Mouse (Mus musculus) heart, adult 2 months (tissue): Measurements from ENCODE around the gene Sbk1. TPM values are rescaled to one million over a fixed set of nuclear protein-coding genes. Genes with fewer than 3 reads are reported as not detected.
"Not testable (repeated sequence)": the region's sequence is repeated elsewhere in the genome, so short reads cannot be mapped to it uniquely, and the experiment has no call there.

Source experiments
- DNase-seq, 2 experiments: peaks; one replicate each; pipeline ENCODE4 v3.0.0; 2021
- H3K27ac ChIP-seq: fragments of 200-600 bp; 2 replicates; pipeline ENCODE4 v1.8.1; 2022
- H3K27me3 ChIP-seq: fragments of 200-500 bp; 2 replicates; pipeline ENCODE4 v1.6.1; 2012; ENCODE audit warnings: mild to moderate bottlenecking, low read length, inconsistent platforms, mixed read lengths; ENCODE audit not compliant: control insufficient read depth, insufficient read depth
- H3K36me3 ChIP-seq: fragments of 200-500 bp; 2 replicates; pipeline ENCODE4 v1.6.1; 2012; ENCODE audit warnings: low read length, inconsistent platforms; ENCODE audit not compliant: control insufficient read depth, insufficient read depth
- H3K4me1 ChIP-seq: fragments of 200-500 bp; 2 replicates; pipeline ENCODE4 v1.6.1; 2011; ENCODE audit warnings: low read length; ENCODE audit not compliant: control insufficient read depth, insufficient read depth
- H3K4me3 ChIP-seq: fragments of 200-600 bp; 2 replicates; pipeline ENCODE4 v1.8.1; 2022
- H3K79me2 ChIP-seq: fragments of 200-500 bp; replicated peaks from 2 replicates; pipeline ENCODE4 v1.6.1; 2012; ENCODE audit warnings: mild to moderate bottlenecking, inconsistent platforms, low read length, moderate library complexity, mixed read lengths; ENCODE audit not compliant: control insufficient read depth, insufficient read depth
- H3K9ac ChIP-seq: fragments of 200-500 bp; 2 replicates; pipeline ENCODE4 v1.6.1; 2012; ENCODE audit warnings: low read depth, mild to moderate bottlenecking, control low read depth, inconsistent platforms, low read length, mixed read lengths
- CTCF ChIP-seq: fragments of 200-600 bp; IDR thresholded peaks from 2 replicates; pipeline ENCODE4 v1.8.1; 2022; ENCODE audit warnings: antibody characterized with exemption, mild to moderate bottlenecking, moderate library complexity
- EP300 ChIP-seq: fragments of 200-500 bp; IDR thresholded peaks from 2 replicates; pipeline ENCODE4 v1.6.1; 2011; ENCODE audit warnings: low read depth, low read length, control low read depth; ENCODE audit not compliant: insufficient read depth
- POLR2A ChIP-seq: fragments of 200-500 bp; IDR thresholded peaks from 2 replicates; pipeline ENCODE4 v1.6.1; 2011; ENCODE audit warnings: mild to moderate bottlenecking, low read depth, low read length, control low read depth; ENCODE audit not compliant: insufficient read depth
- WGBS: fragments of 180-500 bp; shearing (Covaris S2); methylation state at CpG from one replicate; pipeline ENCODE4 v1.1.7; 2018; 5-methylcytosine and 5-hydroxymethylcytosine counted together
- intact Hi-C: fragments of 180-260 bp; cut with DNase I; formaldehyde crosslinking; loops from one replicate; pipeline ENCODE4 v1.15.1; 2025
- polyA plus RNA-seq: library from polyadenylated mRNA; depleted of rRNA; stranded (reverse); fragments of >200 nt; gene quantifications from 2 replicates; pipeline ENCODE4 v1.2.3, GENCODE M21; 2012
- total RNA-seq, 2 experiments: library from RNA; stranded (reverse); gene quantifications; 2 replicates each; pipeline ENCODE4 v1.2.3; 2021

The Sbk1 gene
- total and polyA plus RNA-seq, 3 experiments: 44.5 to 87.4 (median 61.9) TPM

DNA sequence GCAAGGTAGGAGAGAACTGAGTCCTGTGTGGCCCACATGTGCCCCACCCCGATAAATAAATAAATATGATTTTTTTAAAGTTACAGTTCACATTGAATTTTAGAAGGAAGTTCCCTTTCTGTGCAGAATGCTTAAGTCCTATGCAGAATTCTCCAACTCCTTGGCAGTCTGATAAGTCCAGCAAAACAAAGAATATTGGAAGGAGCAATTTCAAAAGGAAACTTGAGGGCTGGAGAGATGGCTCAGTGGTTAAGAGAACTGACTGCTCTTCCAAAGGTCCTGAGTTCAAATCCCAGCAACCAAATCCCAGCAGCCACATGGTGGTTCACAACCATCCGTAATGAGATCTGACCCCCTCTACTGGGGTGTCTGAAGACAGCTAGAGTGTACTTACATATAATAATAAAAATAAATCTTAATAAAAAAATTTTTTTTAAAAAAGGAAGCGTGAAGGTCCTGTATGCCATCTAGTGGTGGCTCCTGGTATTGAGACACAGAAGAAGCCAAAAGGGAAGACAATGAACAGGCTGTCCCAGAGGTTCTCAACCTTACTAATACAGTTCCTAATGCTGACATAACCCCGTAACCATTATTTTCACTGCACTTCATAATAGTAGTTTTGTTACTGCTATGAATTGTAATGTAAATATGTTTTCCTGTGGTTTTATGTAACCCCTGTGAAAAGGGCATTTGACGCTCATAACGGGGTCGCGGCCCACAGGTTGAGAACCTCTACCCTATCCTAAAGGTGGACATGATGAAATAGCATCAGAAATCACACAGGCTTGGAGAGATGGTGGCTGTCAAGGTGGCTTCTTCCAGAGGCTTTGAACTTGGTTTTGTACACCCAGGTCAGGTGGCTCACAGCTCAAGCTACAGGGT is 25.4 kb downstream of the Sbk1 start:
- H3K4me3 ChIP-seq: no peak overlapping the region
- H3K9ac ChIP-seq: no peak overlapping the region
- no peaks in the 10 kb centered on the region for H3K79me2 ChIP-seq
- H3K27ac ChIP-seq: no peak overlapping the region
- H3K27me3 ChIP-seq: no peaks in the 10 kb centered on the region
- WGBS: 60% methylated on average over 8 of the region's 8 CpGs
- no peak for DNase-seq
- peak; percentile 98; the same call in 1 of the 2 replicates for TF ChIP-seq CTCF
- TF ChIP-seq EP300: no peak
- TF ChIP-seq POLR2A: no peak
- intact Hi-C loops: loop anchor here (1.0 kb wide), 1 partner anchor 37 kb away; no protein-coding TSS in a partner anchor
- H3K36me3 ChIP-seq: no peaks in the 10 kb centered on the region
- H3K4me1 ChIP-seq: no peaks in the 10 kb centered on the region

DNA sequence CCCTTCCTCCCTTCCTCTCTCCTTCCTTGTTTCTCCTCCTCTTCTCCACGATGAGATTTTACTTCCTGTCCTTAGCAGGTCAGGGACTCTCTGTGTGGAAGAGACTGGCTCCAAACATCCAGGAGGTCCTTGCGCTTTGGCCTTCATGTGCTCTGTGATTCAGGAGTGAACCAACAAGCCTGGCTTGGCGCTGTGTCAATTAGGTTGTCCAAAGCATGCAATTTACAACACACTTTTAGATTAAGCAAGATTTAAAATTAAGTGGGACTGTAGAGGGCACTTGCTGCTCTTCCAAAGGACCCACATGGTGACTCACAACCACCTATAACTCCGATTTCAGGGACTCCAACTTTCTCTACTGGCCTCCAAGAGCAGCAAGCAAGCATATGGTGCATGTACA is 26.4 kb downstream of the Sbk1 start:
- Histone ChIP-seq H3K27ac (no peak overlapping the region), H3K36me3 (no peaks in the 10 kb centered on the region), H3K4me3 (no peak overlapping the region), H3K79me2 (no peaks in the 10 kb centered on the region), H3K27me3 (no peaks in the 10 kb centered on the region), H3K4me1 (no peaks in the 10 kb centered on the region), H3K9ac (no peak overlapping the region)
- TF ChIP-seq EP300 (no peak), POLR2A (no peak), CTCF (no peak)
- intact Hi-C loops: loop anchor here (1.0 kb wide), 1 partner anchor 38 kb away; no protein-coding TSS in a partner anchor
- DNase-seq: no peak
- 60% methylated on average over 4 of the region's 4 CpGs for WGBS

DNA sequence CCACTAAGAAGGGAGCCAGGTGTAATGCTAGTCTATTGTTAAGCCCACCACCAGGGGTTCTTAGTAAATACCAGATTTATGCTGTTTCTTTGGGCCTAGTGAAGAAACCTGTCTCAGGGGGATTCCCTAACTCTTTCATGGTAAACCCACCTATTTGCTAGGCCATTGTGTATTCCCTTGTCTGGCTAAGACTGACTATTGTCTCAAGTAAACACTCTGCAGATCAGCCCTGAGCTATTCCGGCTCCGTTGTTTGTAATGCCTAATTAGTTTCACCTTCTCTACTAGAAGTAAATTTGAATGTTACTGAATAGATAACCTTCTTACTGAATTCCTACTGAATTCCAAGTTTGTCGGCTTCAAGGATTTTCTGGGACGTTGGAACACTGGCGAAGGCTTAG is 29.4 kb downstream of the Sbk1 start:
- H3K36me3 ChIP-seq, DNase-seq, H3K27me3 ChIP-seq, H3K4me1 ChIP-seq, H3K79me2 ChIP-seq, H3K27ac ChIP-seq, H3K4me3 ChIP-seq, H3K9ac ChIP-seq: not testable (repeated sequence)
- intact Hi-C loops: loop anchor here (5.0 kb wide), 1 partner anchor 90 kb away; no protein-coding TSS in a partner anchor
- 88% methylated on average over 5 of the region's 5 CpGs for WGBS

DNA sequence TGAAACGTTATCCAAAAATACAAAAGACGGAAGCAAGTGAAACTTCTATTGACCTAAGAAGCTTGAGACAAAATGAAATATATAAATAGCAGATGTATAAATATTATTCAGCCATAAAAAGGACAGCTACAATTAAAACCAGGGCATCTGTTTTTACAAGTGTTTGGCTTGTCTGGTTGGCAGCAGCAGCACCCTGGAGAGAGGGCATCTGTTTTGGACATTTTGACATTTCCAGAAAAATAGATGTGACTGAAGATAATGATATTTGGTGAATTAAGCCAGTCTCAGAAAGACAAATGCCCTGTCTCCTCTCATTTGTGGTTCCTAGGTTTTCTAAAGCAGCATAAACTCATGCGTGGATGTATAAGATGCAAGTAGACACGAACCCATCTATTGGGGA is 39.4 kb downstream of the Sbk1 start:
- intact Hi-C loops: no loop called here
- Histone ChIP-seq H3K27ac (no peak overlapping the region), H3K4me3 (no peak overlapping the region), H3K36me3 (no peaks in the 10 kb centered on the region), H3K4me1 (no peaks in the 10 kb centered on the region), H3K9ac (no peak overlapping the region), H3K79me2 (no peaks in the 10 kb centered on the region), H3K27me3 (no peaks in the 10 kb centered on the region)
- no peak for TF ChIP-seq EP300
- no peak for TF ChIP-seq POLR2A
- no peak for TF ChIP-seq CTCF
- WGBS: 80% methylated on average over 4 of the region's 4 CpGs
- no peak for DNase-seq

DNA sequence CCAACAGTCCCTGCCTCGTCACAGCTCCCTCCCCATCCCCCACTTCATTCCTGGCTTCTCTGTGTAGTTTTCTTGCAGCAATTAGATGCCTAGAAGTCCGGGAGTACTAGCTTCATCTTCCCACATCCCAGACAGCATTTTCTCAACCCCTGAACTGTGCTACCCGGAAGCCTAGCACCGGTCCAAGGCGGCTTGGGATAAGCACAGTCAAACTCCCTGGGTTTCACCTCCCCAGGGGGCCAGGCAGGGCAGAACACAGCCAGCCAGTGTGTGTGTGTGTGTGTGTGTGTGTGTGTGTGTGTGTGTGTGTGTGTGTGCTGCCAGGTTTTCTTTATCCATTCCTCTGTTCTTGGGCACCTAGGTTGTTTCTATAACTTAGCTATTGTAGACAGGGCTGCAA is 40.9 kb downstream of the Sbk1 start:
- 48% methylated on average over 5 of the region's 5 CpGs for WGBS
- Histone ChIP-seq H3K9ac (no peak overlapping the region), H3K79me2 (no peaks in the 10 kb centered on the region), H3K4me1 (no peaks in the 10 kb centered on the region), H3K27ac (no peak overlapping the region), H3K36me3 (no peaks in the 10 kb centered on the region), H3K4me3 (no peak overlapping the region), H3K27me3 (no peaks in the 10 kb centered on the region)
- TF ChIP-seq POLR2A: no peak
- TF ChIP-seq CTCF: no peak
- no peak for TF ChIP-seq EP300
- intact Hi-C loops: no loop called here
- DNase-seq: no peak

DNA sequence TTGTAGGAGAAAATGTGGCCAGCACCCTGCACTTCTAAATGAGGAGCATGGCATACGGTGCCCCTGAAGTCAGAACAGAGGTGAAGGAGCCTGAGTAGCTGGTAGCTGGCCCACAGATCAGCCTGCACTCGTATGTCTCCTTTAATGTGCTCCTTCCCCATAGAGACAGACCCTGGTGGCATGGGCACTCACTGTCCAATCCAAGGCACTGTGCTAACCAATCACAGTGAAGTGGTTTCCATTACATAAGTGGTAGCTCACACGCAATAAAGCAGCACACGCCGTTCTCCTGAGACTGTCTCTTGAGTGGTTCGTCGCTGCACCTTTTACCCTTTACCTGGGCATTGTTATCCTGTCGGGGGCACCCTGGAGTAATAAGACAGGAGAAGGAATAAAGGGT is 41.9 kb downstream of the Sbk1 start:
- no peaks in the 10 kb centered on the region for H3K36me3 ChIP-seq
- no peak for TF ChIP-seq POLR2A
- TF ChIP-seq CTCF: no peak
- TF ChIP-seq EP300: no peak
- WGBS: 74% methylated on average over 8 of the region's 8 CpGs

More for the DNA sequence above, 41.9 kb downstream of the Sbk1 start:
- no peak overlapping the region for H3K9ac ChIP-seq
- no peak overlapping the region for H3K27ac ChIP-seq
- no peaks in the 10 kb centered on the region for H3K79me2 ChIP-seq
- no peaks in the 10 kb centered on the region for H3K27me3 ChIP-seq
- intact Hi-C loops: no loop called here
- DNase-seq: no peak
- no peak overlapping the region for H3K4me3 ChIP-seq
- H3K4me1 ChIP-seq: no peaks in the 10 kb centered on the region
